Mouse (Mus musculus) cerebellum, postnatal 10 days (tissue): ENCODE measurements around the gene Vmn1r1.
"Not testable (repeated sequence)": the region's sequence is repeated elsewhere in the genome, so short reads cannot be mapped to it uniquely, and the experiment has no call there.

ENCODE experiments used
- DNase-seq, 2 experiments: peaks; one replicate each; pipeline ENCODE4 v3.0.0; 2021; ENCODE audit warnings: mixed read lengths in 2 of 2

Gene Vmn1r1

GRCm38 (mm10) chr1:182164386-182164785 is at the start of gene Vmn1r1:
Gene Vmn1r1 (minus strand): TSS chr1:182164486.
- no peak for DNase-seq

- no peak for DNase-seq
Observed at GRCm38 (mm10) chr1:182210322-182210721, 46.0 kb upstream of the Vmn1r1 start.

GRCm38 (mm10) chr1:182192581-182192980 is 28.3 kb upstream of the Vmn1r1 start:
- no peak for DNase-seq

GRCm38 (mm10) chr1:182191816-182192545 is 27.7 kb upstream of the Vmn1r1 start:
- DNase-seq = no peak

- no peak for DNase-seq
Observed at GRCm38 (mm10) chr1:182191181-182191580, 26.9 kb upstream of the Vmn1r1 start.

- no peak for DNase-seq
Observed at GRCm38 (mm10) chr1:182189669-182190440, 25.6 kb upstream of the Vmn1r1 start.

GRCm38 (mm10) chr1:182182449-182182848 is 18.2 kb upstream of the Vmn1r1 start:
- not testable (repeated sequence) for DNase-seq

GRCm38 (mm10) chr1:182181456-182182305 is 17.4 kb upstream of the Vmn1r1 start:
- DNase-seq = no peak

GRCm38 (mm10) chr1:182176985-182177384 is 12.7 kb upstream of the Vmn1r1 start:
- DNase-seq = not testable (repeated sequence)

- DNase-seq = not testable (repeated sequence)
Observed at GRCm38 (mm10) chr1:182170206-182170605, 5.9 kb upstream of the Vmn1r1 start.

- no peak for DNase-seq
Observed at GRCm38 (mm10) chr1:182162951-182163350, 1.3 kb downstream of the Vmn1r1 start.

GRCm38 (mm10) chr1:182159575-182159974 is 4.7 kb downstream of the Vmn1r1 start:
- DNase-seq = no peak

GRCm38 (mm10) chr1:182157734-182158133 is 6.6 kb downstream of the Vmn1r1 start:
- peak; percentile 80 to 87 for DNase-seq

- DNase-seq = no peak
Observed at GRCm38 (mm10) chr1:182149966-182150365, 14.3 kb downstream of the Vmn1r1 start.

- DNase-seq = no peak
Observed at GRCm38 (mm10) chr1:182148864-182149514, 15.3 kb downstream of the Vmn1r1 start.

GRCm38 (mm10) chr1:182145546-182145945 is 18.7 kb downstream of the Vmn1r1 start:
- no peak for DNase-seq

- peak; percentile 44 to 53 for DNase-seq
Observed at GRCm38 (mm10) chr1:182143288-182143687, 21.0 kb downstream of the Vmn1r1 start.

- no peak for DNase-seq
Observed at GRCm38 (mm10) chr1:182142725-182143124, 21.6 kb downstream of the Vmn1r1 start.

GRCm38 (mm10) chr1:182140370-182140769 is 23.9 kb downstream of the Vmn1r1 start:
- peak; percentile 89 to 93 for DNase-seq

GRCm38 (mm10) chr1:182139937-182140336 is 24.3 kb downstream of the Vmn1r1 start:
- no peak for DNase-seq

- no peak for DNase-seq
Observed at GRCm38 (mm10) chr1:182138172-182138571, 26.1 kb downstream of the Vmn1r1 start.
